Mouse (Mus musculus): ENCODE measurements around the gene Ralgds.
A peak's percentile ranks its signal among the peaks of the same experiment; 100 is the strongest.

DNA sequence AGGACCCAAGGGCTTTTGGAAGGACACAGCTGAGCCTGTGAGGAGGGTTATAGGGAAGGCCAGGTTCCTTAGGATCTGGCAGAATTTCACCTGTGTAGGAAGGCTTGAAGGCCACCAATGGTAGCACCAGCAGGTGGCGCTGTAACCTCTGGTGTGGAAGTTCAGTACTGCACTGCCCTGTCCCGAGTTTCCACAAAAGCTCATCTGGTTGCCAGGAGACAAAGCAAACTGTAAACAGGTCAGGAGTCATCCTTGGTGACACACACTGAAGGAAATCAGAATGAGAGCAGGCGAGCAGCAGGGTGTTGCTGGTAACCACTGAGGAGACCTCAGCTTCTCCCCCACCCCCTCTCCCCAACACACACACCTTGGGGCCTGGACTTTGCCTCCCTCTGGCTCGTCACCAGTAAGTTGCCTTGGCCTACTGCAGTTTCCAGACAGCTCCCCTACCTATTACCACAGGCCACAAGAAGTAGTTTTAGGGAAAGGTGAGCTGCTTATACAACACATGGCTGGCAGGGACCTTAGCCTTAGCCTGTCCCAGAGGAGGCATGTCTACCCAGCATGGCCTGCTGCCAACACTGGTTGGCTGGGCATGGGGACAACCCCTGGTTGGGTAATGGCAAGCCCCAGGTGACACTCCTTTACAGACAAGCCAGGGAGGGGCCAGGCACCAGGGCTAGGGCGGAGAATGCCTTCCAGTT lies 4.4 kb downstream of the Ralgds start:
- peak; percentile 97 for TF ChIP-seq CTCF (IDR thresholded peaks at IDR 0.05; ENCODE audit: low read depth, low read length)
- peak; percentile 37; the same call in 1 of the 2 replicates for TF ChIP-seq EP300 (IDR thresholded peaks at IDR 0.05; ENCODE audit: insufficient read depth, low read depth, low read length)
